Mouse (Mus musculus): ENCODE measurements around the gene Dgcr8. TPM values are rescaled to one million over a fixed set of nuclear protein-coding genes. Genes with fewer than 3 reads are reported as not detected.

Dgcr8 gene
- total RNA-seq, 2 experiments from 2014 or later: 19.2 to 21.9 TPM

- intact Hi-C loops (cut with DNase I): no loop called here
- no peak for DNase-seq
Observed at GRCm38 (mm10) chr16:18227897-18228422, 61.1 kb downstream of the Dgcr8 start.

GRCm38 (mm10) chr16:18227187-18227586 is 61.9 kb downstream of the Dgcr8 start:
- no peak for DNase-seq
- intact Hi-C loops (cut with DNase I): no loop called here

GRCm38 (mm10) chr16:18222188-18222587 is 66.9 kb downstream of the Dgcr8 start:
- no peak for DNase-seq
- intact Hi-C loops (cut with DNase I): no loop called here

GRCm38 (mm10) chr16:18221543-18221898 is 67.5 kb downstream of the Dgcr8 start:
- no peak for DNase-seq
- intact Hi-C loops (cut with DNase I): no loop called here

GRCm38 (mm10) chr16:18220856-18221542 is 68.0 kb downstream of the Dgcr8 start:
- DNase-seq: no peak
- intact Hi-C loops (cut with DNase I): no loop called here

GRCm38 (mm10) chr16:18220001-18220400 is 69.0 kb downstream of the Dgcr8 start:
- intact Hi-C loops (cut with DNase I): no loop called here
- peak in 1 of 2 experiments; percentile 40 for DNase-seq

- no peak for DNase-seq
- intact Hi-C loops (cut with DNase I): no loop called here
Observed at GRCm38 (mm10) chr16:18218580-18218996, 70.5 kb downstream of the Dgcr8 start.

- intact Hi-C loops (cut with DNase I): no loop called here
- no peak for DNase-seq
Observed at GRCm38 (mm10) chr16:18217579-18217978, 71.5 kb downstream of the Dgcr8 start, which contains the start of gene Ccdc188. Ccdc188 (plus strand) TSS chr16:18217879.

GRCm38 (mm10) chr16:18214858-18215257 is 74.2 kb downstream of the Dgcr8 start:
- intact Hi-C loops (cut with DNase I): no loop called here
- DNase-seq: no peak

GRCm38 (mm10) chr16:18213689-18214088 is 75.4 kb downstream of the Dgcr8 start:
- intact Hi-C loops (cut with DNase I): loop anchor here (2.0 kb wide), 1 partner anchor 37 kb away; no protein-coding TSS in a partner anchor
- no peak for DNase-seq

- intact Hi-C loops (cut with DNase I): loop anchor here (1.0 to 2.0 kb wide), 3 partner anchors 35 to 159 kb away; partner anchors contain the start of gene Dgcr6
- DNase-seq: peak; percentile 89 to 95
Observed at GRCm38 (mm10) chr16:18211417-18212171, 77.5 kb downstream of the Dgcr8 start.

- intact Hi-C loops (cut with DNase I): loop anchor here (2.0 kb wide), 1 partner anchor 158 kb away; the partner anchor contains the start of gene Dgcr6
- peak; percentile 61 to 83 for DNase-seq
Observed at GRCm38 (mm10) chr16:18210701-18211416, 78.2 kb downstream of the Dgcr8 start.

Small RNA genes lying within 50 kb of the gene (microRNA-seq; reads per million reads assigned to microRNA genes)
- gene Gm24572: 0 reads per million in 2 experiments
- 304 to 338 reads per million in 2 experiments for gene Mir1306
- 213 to 1,560 reads per million in 2 experiments for gene Mir185

Other genes starting within 250 kb of the Dgcr8 start
- gene Dgcr6, start 236.4 kb downstream of the Dgcr8 start, total RNA-seq (2021): 10 to 100 TPM; 46.4 to 48.0 TPM
- 10 to 100 TPM; 24.1 to 32.4 TPM for gene Prodh, start 199.0 kb downstream of the Dgcr8 start, total RNA-seq (2021)
- 10 to 100 TPM; 17.4 to 19.9 TPM for gene Rtn4r, start 161.6 kb downstream of the Dgcr8 start, total RNA-seq (2021)
- gene Ccdc188, start 71.4 kb downstream of the Dgcr8 start, total RNA-seq (2021): not detected
- 10 to 100 TPM; 26.4 to 29.6 TPM for gene Zdhhc8, start 54.1 kb downstream of the Dgcr8 start, total RNA-seq (2021)
- 10 to 100 TPM; 21.8 to 24.9 TPM for gene Trmt2a, start 40.6 kb downstream of the Dgcr8 start, total RNA-seq (2021)
- gene Ranbp1, start 40.5 kb downstream of the Dgcr8 start, total RNA-seq (2021): 10 to 100 TPM; 43.6 to 52.4 TPM
- not detected for gene Gm49776, start 30.9 kb downstream of the Dgcr8 start, total RNA-seq (2021)
- gene Tango2, start 58.9 kb upstream of the Dgcr8 start, total RNA-seq (2021): 10 to 100 TPM; 91.6 to 98.4 TPM
- 10 to 100 TPM; 17.9 to 21.6 TPM for gene Arvcf, start 58.9 kb upstream of the Dgcr8 start, total RNA-seq (2021)
- 10 to 100 TPM; 29.9 to 34.6 TPM for gene Txnrd2, start 137.1 kb upstream of the Dgcr8 start, total RNA-seq (2021)
- 100 to 1,000 TPM; 119 to 127 TPM for gene Comt, start 137.6 kb upstream of the Dgcr8 start, total RNA-seq (2021)
- 1 to 10 TPM; 4.5 to 6.4 TPM for gene Gnb1l, start 209.5 kb upstream of the Dgcr8 start, total RNA-seq (2021)
- 1 to 10 TPM; 2.5 to 4.3 TPM for gene Rtl10, start 209.7 kb upstream of the Dgcr8 start, total RNA-seq (2021)

All from heart, postnatal 14 days (tissue).